Mouse (Mus musculus) liver, postnatal 0 days (tissue): ENCODE results near the gene Sprr2j-ps.

ENCODE experiments used
- CTCF ChIP-seq: sonication (generic); IDR thresholded peaks from 2 replicates; pipeline ENCODE4 v1.5.1; 2016; ENCODE audit warnings: antibody characterized with exemption, low read depth
- EP300 ChIP-seq: IDR thresholded peaks from 2 replicates; pipeline ENCODE4 v1.6.1; 2016; ENCODE audit warnings: antibody characterized with exemption, low read depth, mild to moderate bottlenecking

- TF ChIP-seq CTCF (no peak), EP300 (no peak)
These were observed 14.4 kb downstream of the Sprr2j-ps start, which contains the start of gene Sprr2k for GRCm38 (mm10) chr3:92432282-92432681.
